ENCODE assay signal across 8 mouse cellular contexts in genomic region chr3:87097969-87098946, GRCm38 (mm10).
DNase-seq lines count a peak whose midpoint lies in the region; ATAC-seq lines count a peak whose summit lies in the region.

No protein-coding gene starts in this region.

- H3K27ac ChIP-seq in heart, embryonic 16.5 days (ENCODE audit: low read length), result no peak overlapping the region
- H3K27ac ChIP-seq in forebrain, embryonic 15.5 days (replicated peaks), result peak overlapping the region; percentile 75

- H3K9me3 ChIP-seq in heart, embryonic 16.5 days (replicated peaks; ENCODE audit: control insufficient read depth, low read length), result no peaks in the 10 kb centered on the region
- no peaks in the 10 kb centered on the region for H3K9me3 ChIP-seq in forebrain, embryonic 15.5 days

- no peaks in the 10 kb centered on the region for H3K27me3 ChIP-seq in heart, embryonic 16.5 days (ENCODE audit: control insufficient read depth, insufficient read depth, low read length)
- no peaks in the 10 kb centered on the region for H3K27me3 ChIP-seq in forebrain, embryonic 15.5 days

- intact Hi-C loops in heart, postnatal 25 days (cut with DNase I), result no loop called here

- no peak overlapping the region for H3K4me3 ChIP-seq in heart, embryonic 16.5 days (ENCODE audit: low read length)
- no peak overlapping the region for H3K4me3 ChIP-seq in forebrain, embryonic 15.5 days

- H3K9ac ChIP-seq in heart, embryonic 16.5 days (ENCODE audit: low read length), result 0 out of 2 replicates have a peak overlapping the region, but pooled peaks have one; percentile 5
- no peak overlapping the region for H3K9ac ChIP-seq in forebrain, embryonic 15.5 days (replicated peaks)

- ATAC-seq in heart, embryonic 16.5 days (replicated peaks; ENCODE audit: extremely low read depth, insufficient read depth, low FRiP score), result no peak
- peak; percentile 88 for ATAC-seq in forebrain, embryonic 15.5 days (replicated peaks)

- 82% methylated on average over 19 of the region's 19 CpGs for WGBS in heart, embryonic 16.5 days
- WGBS in forebrain, embryonic 15.5 days, result 46% methylated on average over 19 of the region's 19 CpGs

- no peak for DNase-seq in heart, postnatal 25 days (ENCODE audit: low spot score)
- DNase-seq in adrenal gland, postnatal 36 days, result peak; percentile 39 to 62
- peak; percentile 29 to 36 for DNase-seq in layer of hippocampus, postnatal 25 days (ENCODE audit: extremely low spot score in 1 of 2, low spot score in 1 of 2)
- DNase-seq in cerebellum, adult 9-10 months, result no peak
- DNase-seq in cerebellum, adult 9-11 months, result no peak
- DNase-seq in thymus, postnatal 25 days, result no peak

- no peak overlapping the region for H3K4me2 ChIP-seq in heart, embryonic 16.5 days (ENCODE audit: low read depth, low read length)
- no peak overlapping the region for H3K4me2 ChIP-seq in forebrain, embryonic 15.5 days (replicated peaks)

- H3K4me1 ChIP-seq in heart, embryonic 16.5 days (ENCODE audit: control insufficient read depth, insufficient read depth, low read length), result peaks cover 29% of the 10 kb centered on the region
- H3K4me1 ChIP-seq in forebrain, embryonic 15.5 days, result peaks cover 38% of the 10 kb centered on the region

- peaks cover 10% of the 10 kb centered on the region for H3K36me3 ChIP-seq in heart, embryonic 16.5 days (ENCODE audit: control insufficient read depth, insufficient read depth)
- no peaks in the 10 kb centered on the region for H3K36me3 ChIP-seq in forebrain, embryonic 15.5 days

Comparison
In these comparisons a context has a peak if more than half of its experiments do, and no peak if none do; other contexts are left out.
1. DNase-seq: peak in adrenal gland, postnatal 36 days (2 of 2) and layer of hippocampus, postnatal 25 days (2 of 2); none in heart, postnatal 25 days (single experiment), cerebellum, adult 9-10 months (single experiment), cerebellum, adult 9-11 months (single experiment) and thymus, postnatal 25 days (single experiment).